Mouse (Mus musculus) ES-Bruce4 (cell line): ENCODE measurements around the gene Cox15. TPM values are rescaled to one million over a fixed set of nuclear protein-coding genes. Genes with fewer than 3 reads are reported as not detected.
A peak's percentile ranks its signal among the peaks of the same experiment; 100 is the strongest.

Experiments
- H3K27ac ChIP-seq: 2 replicates; pipeline ENCODE4 v1.5.1; 2012; ENCODE audit warnings: low read length, inconsistent platforms; ENCODE audit not compliant: insufficient read depth
- H3K27me3 ChIP-seq: 2 replicates; pipeline ENCODE4 v1.6.1; 2012; ENCODE audit warnings: mild to moderate bottlenecking, low read length, inconsistent platforms; ENCODE audit not compliant: control insufficient read depth, poor library complexity, insufficient read depth, severe bottlenecking
- H3K36me3 ChIP-seq: 2 replicates; pipeline ENCODE4 v1.6.1; 2012; ENCODE audit warnings: inconsistent platforms, mild to moderate bottlenecking, low read length, moderate library complexity; ENCODE audit not compliant: control insufficient read depth, poor library complexity, insufficient read depth, severe bottlenecking
- H3K4me1 ChIP-seq: one replicate; pipeline ENCODE4 v1.8.1; 2011; ENCODE audit warnings: low read length; ENCODE audit not compliant: control insufficient read depth, insufficient read depth
- H3K4me3 ChIP-seq: 2 replicates; pipeline ENCODE4 v1.5.1; 2011; ENCODE audit warnings: low read depth, mild to moderate bottlenecking, low read length
- H3K9ac ChIP-seq: 2 replicates; pipeline ENCODE4 v1.6.1; 2012; ENCODE audit warnings: low read depth, mild to moderate bottlenecking, inconsistent platforms; ENCODE audit not compliant: poor library complexity, severe bottlenecking
- H3K9me3 ChIP-seq: replicated peaks from 2 replicates; pipeline ENCODE4 v1.6.1; 2012; ENCODE audit warnings: mild to moderate bottlenecking, low read length, inconsistent platforms; ENCODE audit not compliant: control insufficient read depth, poor library complexity, insufficient read depth, severe bottlenecking
- CTCF ChIP-seq: IDR thresholded peaks from one replicate; pipeline ENCODE4 v1.8.1; 2011; ENCODE audit warnings: low read depth, low read length
- EP300 ChIP-seq: IDR thresholded peaks from 2 replicates; pipeline ENCODE4 v1.6.1; 2011; ENCODE audit warnings: low read depth, low read length; ENCODE audit not compliant: insufficient read depth
- POLR2A ChIP-seq: IDR thresholded peaks from one replicate; pipeline ENCODE4 v1.8.1; 2011; ENCODE audit warnings: low read length; ENCODE audit not compliant: insufficient read depth
- polyA plus RNA-seq: library from polyadenylated mRNA; stranded (reverse); fragments of >200 nt; gene quantifications from 2 replicates; pipeline ENCODE4 v1.2.4, GENCODE M21; 2011; ENCODE audit warnings: low read depth; ENCODE audit not compliant: missing spikeins, insufficient read depth, insufficient read length

Gene Cox15
- polyA plus RNA-seq, 1 experiment, result 29.9 TPM

- no peak overlapping the region for H3K27ac ChIP-seq
- TF ChIP-seq CTCF (no peak), POLR2A (no peak), EP300 (no peak)
- no peaks in the 10 kb centered on the region for H3K27me3 ChIP-seq
- H3K9me3 ChIP-seq, result no peaks in the 10 kb centered on the region
- no peaks in the 10 kb centered on the region for H3K4me1 ChIP-seq
- no peaks in the 10 kb centered on the region; the same call in 1 of the 2 replicates for H3K36me3 ChIP-seq
- H3K4me3 ChIP-seq, result no peak overlapping the region
- no peak overlapping the region for H3K9ac ChIP-seq
Measured at GRCm38 (mm10) chr19:43754237-43754636, 1.4 kb upstream of the Cox15 start.

- Histone ChIP-seq H3K27me3 (no peaks in the 10 kb centered on the region), H3K4me3 (peak overlapping the region; percentile 81), H3K27ac (no peak overlapping the region), H3K9ac (peak overlapping the region; percentile 70), H3K9me3 (no peaks in the 10 kb centered on the region), H3K36me3 (peaks cover 4% of the 10 kb centered on the region; the same call in 1 of the 2 replicates), H3K4me1 (no peaks in the 10 kb centered on the region)
- no peak for TF ChIP-seq EP300
- TF ChIP-seq CTCF, result peak; percentile 67
- TF ChIP-seq POLR2A, result no peak
Measured at GRCm38 (mm10) chr19:43753226-43753835, 531 bp upstream of the Cox15 start.

- Histone ChIP-seq H3K27me3 (no peaks in the 10 kb centered on the region), H3K4me3 (no peak overlapping the region), H3K27ac (no peak overlapping the region), H3K36me3 (peaks cover 22% of the 10 kb centered on the region), H3K4me1 (no peaks in the 10 kb centered on the region), H3K9me3 (no peaks in the 10 kb centered on the region), H3K9ac (no peak overlapping the region)
- no peak for TF ChIP-seq POLR2A
- no peak for TF ChIP-seq CTCF
Measured at GRCm38 (mm10) chr19:43750008-43750407, 2.8 kb downstream of the Cox15 start.

GRCm38 (mm10) chr19:43747877-43748276 lies 4.9 kb downstream of the Cox15 start:
- H3K4me1 ChIP-seq, result no peaks in the 10 kb centered on the region
- H3K27me3 ChIP-seq, result no peaks in the 10 kb centered on the region
- TF ChIP-seq POLR2A (no peak), CTCF (no peak), EP300 (no peak)
- no peak overlapping the region for H3K27ac ChIP-seq
- H3K9ac ChIP-seq, result no peak overlapping the region
- no peaks in the 10 kb centered on the region for H3K9me3 ChIP-seq
- no peak overlapping the region for H3K4me3 ChIP-seq
- peaks cover 28% of the 10 kb centered on the region for H3K36me3 ChIP-seq

- Histone ChIP-seq H3K4me1 (no peaks in the 10 kb centered on the region), H3K9me3 (no peaks in the 10 kb centered on the region), H3K4me3 (no peak overlapping the region), H3K36me3 (peaks cover 28% of the 10 kb centered on the region), H3K27me3 (no peaks in the 10 kb centered on the region), H3K9ac (no peak overlapping the region), H3K27ac (no peak overlapping the region)
- TF ChIP-seq POLR2A (no peak), CTCF (no peak), EP300 (no peak)
Measured at GRCm38 (mm10) chr19:43745740-43746139, 7.1 kb downstream of the Cox15 start.

- Histone ChIP-seq H3K36me3 (peaks cover 28% of the 10 kb centered on the region), H3K27me3 (no peaks in the 10 kb centered on the region), H3K4me3 (no peak overlapping the region), H3K27ac (no peak overlapping the region), H3K4me1 (no peaks in the 10 kb centered on the region), H3K9ac (no peak overlapping the region), H3K9me3 (no peaks in the 10 kb centered on the region)
- TF ChIP-seq POLR2A, result no peak
- TF ChIP-seq EP300, result no peak
- TF ChIP-seq CTCF, result no peak
Measured at GRCm38 (mm10) chr19:43743401-43743800, 9.4 kb downstream of the Cox15 start.
